Mouse (Mus musculus): ENCODE measurements around the gene Brpf3. TPM values are rescaled to one million over a fixed set of nuclear protein-coding genes. Genes with fewer than 3 reads are reported as not detected.

The Brpf3 gene
- total RNA-seq, 1 experiment: 24.5 TPM

GRCm38 (mm10) chr17:28761871-28762270 is 39.0 kb upstream of the Brpf3 start:
- H3K9ac ChIP-seq (ENCODE audit: insufficient read depth, low read depth, low read length, poor library complexity, severe bottlenecking): no peak overlapping the region
- no peaks in the 10 kb centered on the region for H3K36me3 ChIP-seq (ENCODE audit: control insufficient read depth, insufficient read depth, low read length, poor library complexity, severe bottlenecking)
- H3K27ac ChIP-seq (ENCODE audit: insufficient read depth, low read depth, low read length, poor library complexity, severe bottlenecking): no peak overlapping the region
- TF ChIP-seq ZNF384 (IDR thresholded peaks at IDR 0.05; ENCODE audit: low read depth, low read length): peak; percentile 82
- no peak for TF ChIP-seq CHD2 (IDR thresholded peaks at IDR 0.05; ENCODE audit: low read depth, low read length)
- no peak for TF ChIP-seq HCFC1 (IDR thresholded peaks at IDR 0.05; ENCODE audit: borderline replicate concordance, insufficient read depth, low read length)
- peak; percentile 60; the same call in 1 of the 2 replicates for TF ChIP-seq ZC3H11A (IDR thresholded peaks at IDR 0.05; ENCODE audit: borderline replicate concordance, low read depth, low read length)
- no peak for TF ChIP-seq MAFK (IDR thresholded peaks at IDR 0.05; ENCODE audit: insufficient read depth, low read depth, low read length)
- peak; percentile 69 for DNase-seq (ENCODE audit: low read depth, low spot score)
- in situ Hi-C loops (cut with MboI; ENCODE audit: low sequenced_read_pairs in 2 of 2, unreplicated experiment in 2 of 2): no loop called here
- H3K9me3 ChIP-seq (ENCODE audit: control insufficient read depth, insufficient read depth, low read depth, low read length): no peaks in the 10 kb centered on the region
- H3K4me1 ChIP-seq (ENCODE audit: control insufficient read depth in 2 of 2, insufficient read depth in 2 of 2, low read length in 2 of 2, poor library complexity in 1 of 2): no peaks in the 10 kb centered on the region; a peak in 1 of 4 replicates
- no peak overlapping the region for H3K4me3 ChIP-seq (ENCODE audit: insufficient read depth in 1 of 2, low read depth in 1 of 2, low read length in 2 of 2, poor library complexity in 1 of 2, severe bottlenecking in 1 of 2)

GRCm38 (mm10) chr17:28766203-28766602 is 34.7 kb upstream of the Brpf3 start:
- Histone ChIP-seq H3K4me3 (ENCODE audit: insufficient read depth in 1 of 2, low read depth in 1 of 2, low read length in 2 of 2, poor library complexity in 1 of 2, severe bottlenecking in 1 of 2) (no peak overlapping the region), H3K9me3 (ENCODE audit: control insufficient read depth, insufficient read depth, low read depth, low read length) (no peaks in the 10 kb centered on the region), H3K4me1 (ENCODE audit: control insufficient read depth in 2 of 2, insufficient read depth in 2 of 2, low read length in 2 of 2, poor library complexity in 1 of 2) (peaks cover 0 to 2% of the 10 kb centered on the region in 2 experiments; a peak in 1 of 4 replicates), H3K27ac (ENCODE audit: insufficient read depth, low read depth, low read length, poor library complexity, severe bottlenecking) (no peak overlapping the region), H3K36me3 (ENCODE audit: control insufficient read depth, insufficient read depth, low read length, poor library complexity, severe bottlenecking) (no peaks in the 10 kb centered on the region), H3K9ac (ENCODE audit: insufficient read depth, low read depth, low read length, poor library complexity, severe bottlenecking) (no peak overlapping the region)
- no peak for DNase-seq (ENCODE audit: low read depth, low spot score)
- in situ Hi-C loops (cut with MboI; ENCODE audit: low sequenced_read_pairs in 2 of 2, unreplicated experiment in 2 of 2): no loop called here
- TF ChIP-seq HCFC1 (IDR thresholded peaks at IDR 0.05; ENCODE audit: borderline replicate concordance, insufficient read depth, low read length) (no peak), CHD2 (IDR thresholded peaks at IDR 0.05; ENCODE audit: low read depth, low read length) (no peak), ZC3H11A (IDR thresholded peaks at IDR 0.05; ENCODE audit: borderline replicate concordance, low read depth, low read length) (no peak)

- Histone ChIP-seq H3K9me3 (ENCODE audit: control insufficient read depth, insufficient read depth, low read depth, low read length) (no peaks in the 10 kb centered on the region), H3K36me3 (ENCODE audit: control insufficient read depth, insufficient read depth, low read length, poor library complexity, severe bottlenecking) (no peaks in the 10 kb centered on the region), H3K9ac (ENCODE audit: insufficient read depth, low read depth, low read length, poor library complexity, severe bottlenecking) (no peak overlapping the region), H3K27ac (ENCODE audit: insufficient read depth, low read depth, low read length, poor library complexity, severe bottlenecking) (no peak overlapping the region), H3K4me1 (ENCODE audit: control insufficient read depth in 2 of 2, insufficient read depth in 2 of 2, low read length in 2 of 2, poor library complexity in 1 of 2) (peaks cover 0 to 2% of the 10 kb centered on the region in 2 experiments; a peak in 1 of 4 replicates), H3K4me3 (ENCODE audit: insufficient read depth in 1 of 2, low read depth in 1 of 2, low read length in 2 of 2, poor library complexity in 1 of 2, severe bottlenecking in 1 of 2) (no peak overlapping the region)
- TF ChIP-seq ZC3H11A (IDR thresholded peaks at IDR 0.05; ENCODE audit: borderline replicate concordance, low read depth, low read length) (no peak), ZNF384 (IDR thresholded peaks at IDR 0.05; ENCODE audit: low read depth, low read length) (no peak), MAFK (IDR thresholded peaks at IDR 0.05; ENCODE audit: insufficient read depth, low read depth, low read length) (no peak), HCFC1 (IDR thresholded peaks at IDR 0.05; ENCODE audit: borderline replicate concordance, insufficient read depth, low read length) (no peak), CHD2 (IDR thresholded peaks at IDR 0.05; ENCODE audit: low read depth, low read length) (no peak)
- DNase-seq (ENCODE audit: low read depth, low spot score): no peak
- in situ Hi-C loops (cut with MboI; ENCODE audit: low sequenced_read_pairs in 2 of 2, unreplicated experiment in 2 of 2): no loop called here
Observed at GRCm38 (mm10) chr17:28766781-28767515, 33.9 kb upstream of the Brpf3 start.

- H3K9ac ChIP-seq (ENCODE audit: insufficient read depth, low read depth, low read length, poor library complexity, severe bottlenecking): peak within 1 kb of the TSS; percentile 66
- no peaks in the 10 kb centered on the region for H3K36me3 ChIP-seq (ENCODE audit: control insufficient read depth, insufficient read depth, low read length, poor library complexity, severe bottlenecking)
- no peak for DNase-seq (ENCODE audit: low read depth, low spot score)
- no peak for TF ChIP-seq HCFC1 (IDR thresholded peaks at IDR 0.05; ENCODE audit: borderline replicate concordance, insufficient read depth, low read length)
- no peak for TF ChIP-seq ZNF384 (IDR thresholded peaks at IDR 0.05; ENCODE audit: low read depth, low read length)
- TF ChIP-seq CHD2 (IDR thresholded peaks at IDR 0.05; ENCODE audit: low read depth, low read length): no peak
- no peak for TF ChIP-seq ZC3H11A (IDR thresholded peaks at IDR 0.05; ENCODE audit: borderline replicate concordance, low read depth, low read length)
- no peak for TF ChIP-seq MAFK (IDR thresholded peaks at IDR 0.05; ENCODE audit: insufficient read depth, low read depth, low read length)
- no peaks in the 10 kb centered on the region for H3K9me3 ChIP-seq (ENCODE audit: control insufficient read depth, insufficient read depth, low read depth, low read length)
- in situ Hi-C loops (cut with MboI; ENCODE audit: low sequenced_read_pairs in 2 of 2, unreplicated experiment in 2 of 2): no loop called here
- no peak within 1 kb of the TSS for H3K27ac ChIP-seq (ENCODE audit: insufficient read depth, low read depth, low read length, poor library complexity, severe bottlenecking)
- H3K4me3 ChIP-seq (ENCODE audit: insufficient read depth in 1 of 2, low read depth in 1 of 2, low read length in 2 of 2, poor library complexity in 1 of 2, severe bottlenecking in 1 of 2): peak within 1 kb of the TSS; percentile 68 to 94
- H3K4me1 ChIP-seq (ENCODE audit: control insufficient read depth in 2 of 2, insufficient read depth in 2 of 2, low read length in 2 of 2, poor library complexity in 1 of 2): peaks cover 0 to 2% of the 10 kb centered on the region in 2 experiments; a peak in 1 of 4 replicates
Observed at GRCm38 (mm10) chr17:28769121-28769874, 31.6 kb upstream of the Brpf3 start, which contains the start of gene Mapk13. Gene Mapk13, plus strand, starts transcription at chr17:28769297.

All from ES-E14 (cell line).